Mouse (Mus musculus) heart, adult 11 months (tissue): ENCODE measurements around the gene Cpvl.
A peak's percentile ranks its signal among the peaks of the same experiment; 100 is the strongest.

Source experiments
- DNase-seq: peaks from one replicate; pipeline ENCODE4 v3.0.0; 2022

Cpvl gene

DNA sequence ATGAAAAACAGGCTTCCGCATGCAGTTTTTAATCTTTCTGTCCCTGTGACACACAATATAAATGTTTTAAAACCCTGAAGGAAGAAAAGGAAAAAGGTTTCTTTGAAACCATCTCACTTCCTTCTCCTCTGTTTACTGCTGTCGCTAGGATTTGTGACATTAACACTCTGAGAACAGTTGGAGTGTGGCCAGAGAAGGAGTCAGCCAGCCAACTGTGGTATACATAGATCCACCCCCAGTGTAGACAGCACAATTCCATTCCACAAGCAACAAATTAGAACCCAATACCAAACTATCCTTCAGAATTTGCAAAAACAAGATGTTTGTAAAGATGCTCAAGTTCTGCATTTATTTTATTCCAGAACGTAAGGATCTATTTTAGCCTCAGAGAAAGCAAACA, 6.7 kb downstream of the Cpvl start:
- DNase-seq, result no peak

DNA sequence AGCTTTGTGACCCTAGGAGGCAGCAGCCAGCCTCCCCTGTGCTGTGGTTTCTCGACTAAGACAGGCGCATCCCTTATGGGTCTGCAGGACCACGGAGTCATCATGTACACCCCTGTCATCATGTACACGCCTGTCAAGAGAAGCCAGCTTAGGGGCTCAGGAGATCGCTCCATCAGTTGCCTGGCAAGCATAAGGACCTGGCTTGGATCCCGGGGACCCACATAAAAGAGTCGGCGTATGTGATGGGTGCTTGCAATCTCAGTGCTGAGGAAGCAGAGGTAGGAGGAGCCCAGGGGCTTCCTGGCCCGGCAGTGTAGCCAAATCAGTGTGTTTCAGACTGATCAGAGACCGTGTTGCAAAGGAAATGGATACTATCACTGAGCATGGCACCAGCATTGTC, 9.4 kb downstream of the Cpvl start:
- DNase-seq, result no peak

DNA sequence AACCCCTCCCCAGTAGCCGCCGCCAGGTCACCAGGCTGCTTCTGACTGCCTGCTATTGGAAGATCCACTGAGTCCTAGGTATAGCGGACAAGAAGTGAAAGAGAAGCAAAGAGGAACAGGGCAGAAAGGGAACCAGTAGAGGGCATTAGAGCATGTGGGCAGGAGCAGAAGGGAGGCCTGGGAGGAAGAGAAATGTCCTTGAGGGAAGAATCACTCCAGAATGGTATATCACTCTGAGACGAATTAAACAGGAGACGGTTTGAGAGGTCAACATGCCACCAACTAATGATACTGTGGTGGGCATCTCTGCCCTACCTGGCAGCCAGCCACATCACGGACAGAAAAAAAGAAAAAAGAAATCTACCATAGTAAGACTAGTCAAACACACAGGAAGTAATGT, 9.9 kb downstream of the Cpvl start:
- DNase-seq, result no peak

DNA sequence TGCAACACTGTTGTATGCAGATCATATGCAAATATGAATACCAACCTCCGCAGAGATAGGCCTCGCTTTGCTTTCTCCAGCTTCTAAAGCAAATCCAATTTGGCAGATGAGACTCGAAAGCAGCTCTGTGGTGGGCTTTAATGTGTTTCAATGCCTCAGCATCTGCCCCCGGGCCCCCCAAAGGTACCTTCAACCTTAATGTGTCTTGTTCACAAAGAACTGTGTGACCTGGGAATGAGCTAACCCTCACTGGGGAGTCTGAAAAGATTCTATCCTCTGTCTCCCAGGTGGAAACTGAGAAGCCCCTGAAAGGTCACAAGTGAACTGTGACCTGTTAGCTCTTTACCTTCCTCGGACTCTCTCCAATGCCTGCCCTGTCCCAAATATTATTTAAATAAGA, 11.9 kb downstream of the Cpvl start:
- no peak for DNase-seq

DNA sequence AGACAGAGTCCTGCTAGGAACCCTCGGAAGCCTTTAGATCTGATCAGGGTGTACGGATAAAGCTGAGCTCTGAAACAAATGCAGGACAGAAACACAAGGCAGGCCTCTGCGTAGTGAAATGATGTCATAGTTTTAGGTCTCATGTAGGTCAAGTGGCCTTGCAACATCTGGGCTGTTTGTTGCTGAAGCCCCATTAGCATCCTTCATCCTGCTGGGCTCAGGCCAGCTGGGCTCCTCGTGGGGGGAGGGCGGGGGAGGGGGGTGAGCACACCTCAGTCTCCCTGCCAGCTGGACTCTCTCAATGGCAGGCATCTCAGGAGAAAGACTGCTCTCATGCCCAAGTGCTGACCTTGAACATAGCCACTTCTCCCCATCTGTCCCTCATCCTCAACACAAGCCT, 12.6 kb downstream of the Cpvl start:
- DNase-seq, result no peak

DNA sequence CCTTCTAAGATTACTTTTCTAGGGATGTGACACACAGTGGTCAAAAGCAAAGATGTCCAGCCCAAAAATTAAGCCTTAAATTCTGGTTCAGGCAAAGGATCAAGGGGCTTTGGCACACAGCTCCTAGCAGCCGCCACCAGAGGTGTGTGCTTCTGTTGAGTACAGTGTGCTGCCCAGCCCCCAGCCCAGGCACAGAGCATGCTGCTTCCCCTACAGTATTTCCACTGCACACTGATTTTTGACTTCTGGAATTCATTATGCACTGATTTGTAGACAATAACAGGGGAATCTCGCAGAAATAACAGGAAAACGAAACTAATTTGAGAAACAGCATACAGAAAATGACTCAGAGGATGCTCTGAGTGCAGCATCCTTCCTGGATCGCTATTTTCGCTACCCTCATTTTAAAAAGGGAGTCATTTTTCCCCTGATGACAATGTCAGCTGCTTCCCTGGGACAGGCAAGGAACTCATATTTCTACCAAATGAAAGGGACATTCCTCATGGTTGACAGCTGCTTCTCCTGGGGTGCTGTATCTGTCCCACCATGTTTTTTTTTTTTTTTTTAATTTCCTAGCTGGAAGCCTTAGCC, 14.5 kb downstream of the Cpvl start:
- peak; percentile 91 for DNase-seq

DNA sequence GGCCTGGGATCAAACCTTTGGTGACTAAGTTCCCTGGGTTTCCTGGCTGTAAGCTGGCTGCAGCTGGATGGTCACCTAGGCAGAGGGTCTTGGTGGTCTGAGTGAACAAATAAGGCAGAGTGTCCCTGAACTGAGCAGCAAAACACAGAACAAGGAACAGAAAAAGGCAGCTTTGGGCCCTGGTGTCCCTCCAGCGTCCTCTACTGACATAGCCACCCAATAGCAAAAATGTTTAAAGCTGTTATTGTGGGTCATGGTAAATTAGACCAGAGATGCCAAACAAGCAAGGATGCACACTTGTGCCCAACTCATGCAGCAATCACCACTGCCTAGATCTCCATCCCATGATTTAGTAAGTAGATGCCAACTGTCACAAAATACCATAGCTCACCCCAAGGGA, 16.5 kb downstream of the Cpvl start:
- no peak for DNase-seq

DNA sequence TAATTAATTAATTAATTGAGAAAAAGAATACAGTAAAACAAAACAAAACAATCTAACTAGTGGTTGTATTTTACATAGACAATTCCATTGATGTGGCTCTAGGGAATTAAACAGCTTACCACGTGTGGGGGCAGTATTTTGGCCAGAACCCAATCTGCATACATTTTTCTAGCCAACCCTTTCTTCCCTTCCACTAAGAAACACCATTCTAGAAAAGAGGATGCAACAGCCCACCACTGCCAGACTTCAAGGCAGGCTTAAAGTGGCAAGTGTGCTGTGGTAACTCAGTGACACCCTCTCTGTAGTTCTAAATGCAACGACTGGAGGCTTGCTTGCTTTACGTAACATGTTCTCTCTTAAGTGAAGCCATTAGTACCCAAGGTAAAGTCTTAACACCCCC, 18.6 kb downstream of the Cpvl start:
- peak; percentile 31 for DNase-seq

DNA sequence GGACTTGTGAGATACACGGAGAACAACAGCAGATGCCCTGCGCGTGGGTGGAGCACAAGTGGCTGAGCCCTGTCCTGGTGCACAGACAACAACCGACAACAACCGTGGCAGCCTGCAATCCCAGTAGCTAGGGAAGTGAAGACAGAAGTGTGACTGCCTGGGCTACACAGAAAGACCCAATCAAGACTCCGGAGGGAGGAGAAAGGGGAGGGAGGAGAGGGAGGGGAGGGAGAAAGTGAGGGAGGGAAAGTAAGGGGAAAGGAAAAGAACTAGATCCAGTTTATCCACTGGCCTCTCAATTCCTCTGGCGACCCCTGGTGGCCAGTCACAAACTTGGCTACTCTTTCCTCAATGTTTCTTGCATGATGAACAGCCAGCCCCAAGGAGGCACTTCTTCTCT, 20.1 kb downstream of the Cpvl start:
- peak; percentile 95 for DNase-seq

DNA sequence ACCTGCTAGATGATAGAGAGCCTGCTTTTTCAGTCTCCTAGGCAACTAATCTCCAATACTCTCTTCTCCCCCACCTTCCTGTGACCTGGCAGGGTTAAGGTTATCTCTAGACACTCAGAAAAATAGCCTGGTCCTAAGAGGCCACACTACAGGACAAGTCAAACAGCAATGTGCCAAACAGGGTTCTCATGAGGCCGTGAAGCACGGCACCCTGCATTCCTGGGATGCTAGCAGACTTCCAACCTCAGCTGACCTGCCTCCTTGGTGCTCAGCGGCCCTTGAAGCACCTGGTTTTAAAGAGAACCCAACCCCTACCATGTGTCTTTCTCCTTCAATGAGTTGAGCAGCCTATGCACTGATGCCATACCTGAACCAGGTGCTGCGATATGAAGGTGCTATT, 22.0 kb downstream of the Cpvl start:
- peak; percentile 87 for DNase-seq

DNA sequence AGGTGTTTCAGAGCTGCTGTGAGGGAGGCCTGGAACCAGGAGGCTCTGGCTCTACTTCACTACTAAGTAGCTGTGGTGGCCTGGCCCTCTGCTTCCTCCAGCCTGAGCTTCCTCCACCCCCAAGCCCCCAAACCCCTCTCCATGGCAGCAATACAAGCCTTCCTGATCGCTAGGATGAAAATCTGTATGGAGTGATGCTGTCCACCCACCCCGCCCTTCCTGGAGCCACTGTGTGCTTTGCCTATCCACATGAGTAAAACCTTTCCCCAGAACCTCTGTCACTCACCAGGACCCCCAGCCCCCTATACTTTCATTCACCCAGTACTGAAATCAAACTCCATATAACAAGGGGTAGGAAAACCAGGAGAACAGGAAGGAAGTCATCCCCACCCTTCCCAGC, 22.6 kb downstream of the Cpvl start:
- DNase-seq, result peak; percentile 64

DNA sequence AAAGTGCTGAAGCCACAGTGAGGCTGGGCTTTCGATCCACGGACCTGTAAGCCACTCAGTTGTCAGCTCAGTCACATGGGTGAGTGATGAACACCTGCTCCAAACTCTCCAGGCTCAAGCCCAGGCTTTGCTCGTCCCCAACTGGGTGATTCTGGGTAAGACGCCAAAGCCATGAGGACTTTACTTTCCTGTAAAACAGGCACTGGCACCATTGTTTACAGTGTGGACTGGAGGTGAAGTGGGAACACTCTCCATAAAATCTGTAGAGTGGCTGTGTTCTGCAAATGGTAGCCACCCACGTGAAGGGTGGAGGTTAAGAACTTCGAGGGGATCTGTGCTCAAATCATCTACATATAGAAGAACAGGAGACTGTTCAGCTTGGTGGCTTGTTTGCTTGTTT, 23.2 kb downstream of the Cpvl start:
- peak; percentile 29 for DNase-seq

DNA sequence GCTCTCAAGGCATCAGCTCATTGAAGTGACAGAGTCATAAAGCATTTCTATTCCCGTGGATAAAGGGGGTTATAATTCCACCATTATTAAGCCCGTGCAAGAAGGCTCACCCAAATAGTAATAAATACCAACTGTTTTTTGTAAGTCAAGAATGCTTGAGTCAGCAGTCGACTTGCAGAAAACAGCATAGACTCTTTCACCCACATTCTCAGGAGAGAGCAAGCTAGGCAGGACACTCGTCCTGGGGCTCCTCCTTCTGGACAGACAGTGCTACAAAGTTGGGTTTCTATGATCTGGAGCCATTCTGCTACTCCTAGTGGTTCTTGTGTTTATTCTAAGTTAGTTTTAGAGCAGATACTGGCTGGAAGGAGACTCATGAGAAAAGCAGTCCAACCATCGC, 24.4 kb downstream of the Cpvl start:
- DNase-seq, result peak; percentile 93

DNA sequence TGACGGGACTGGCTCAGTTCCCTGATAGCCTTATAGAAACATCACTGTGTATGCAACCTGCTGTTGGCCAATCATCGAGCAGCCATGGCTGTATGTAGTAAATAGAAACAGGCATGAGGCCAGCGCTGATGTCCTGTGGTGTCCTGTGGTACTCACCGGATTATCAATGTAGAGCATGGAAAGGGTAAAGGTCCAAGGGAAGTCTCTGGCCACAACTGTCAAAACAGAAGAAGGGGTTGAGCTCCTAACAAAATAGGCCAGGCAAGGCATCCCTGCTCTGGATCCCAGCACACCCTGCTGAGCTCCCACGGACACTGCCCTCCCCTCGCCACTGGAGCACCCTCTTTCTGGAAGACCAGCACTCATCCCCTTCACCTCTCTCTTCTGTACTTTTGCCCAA, 25.1 kb downstream of the Cpvl start:
- DNase-seq, result peak; percentile 73

DNA sequence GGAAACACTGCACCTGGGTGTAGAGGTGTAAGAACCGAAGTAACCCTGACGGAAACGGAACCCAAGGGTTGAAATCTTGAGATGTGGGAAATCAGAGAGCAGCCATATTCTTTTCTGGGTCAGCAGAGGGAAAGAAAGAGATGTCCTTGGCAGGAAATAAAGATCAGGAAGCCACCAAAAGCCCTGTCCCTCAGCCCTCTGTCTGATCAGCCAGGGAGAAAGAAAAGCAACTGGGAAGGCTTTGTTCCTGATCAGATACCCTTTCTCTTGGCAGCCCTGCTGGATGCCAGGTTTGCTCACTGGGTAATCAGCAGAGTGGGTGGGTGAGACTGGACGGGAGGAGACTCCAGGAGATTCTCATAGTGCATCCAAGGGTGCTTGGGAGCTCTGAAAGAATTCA, 27.1 kb downstream of the Cpvl start:
- DNase-seq, result no peak

DNA sequence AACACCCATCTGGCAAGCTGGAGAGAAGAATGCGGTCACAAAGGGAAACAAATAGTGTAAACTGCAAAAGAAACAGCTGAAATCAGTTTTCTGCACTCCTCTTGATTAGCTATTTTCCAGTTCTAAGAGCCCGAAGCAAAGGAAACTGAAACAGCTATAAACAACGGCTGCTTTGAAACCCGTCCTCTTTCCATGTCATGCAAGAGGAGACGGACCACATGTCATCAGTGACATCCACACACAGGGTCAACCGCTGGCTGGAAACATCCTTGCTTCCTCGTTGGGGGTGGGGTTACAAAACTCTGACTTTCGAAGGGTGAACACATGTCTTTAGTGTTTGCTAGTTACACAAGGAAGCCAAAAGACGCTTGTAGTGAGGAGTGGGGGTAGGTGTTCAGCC, 27.6 kb downstream of the Cpvl start:
- peak; percentile 95 for DNase-seq

DNA sequence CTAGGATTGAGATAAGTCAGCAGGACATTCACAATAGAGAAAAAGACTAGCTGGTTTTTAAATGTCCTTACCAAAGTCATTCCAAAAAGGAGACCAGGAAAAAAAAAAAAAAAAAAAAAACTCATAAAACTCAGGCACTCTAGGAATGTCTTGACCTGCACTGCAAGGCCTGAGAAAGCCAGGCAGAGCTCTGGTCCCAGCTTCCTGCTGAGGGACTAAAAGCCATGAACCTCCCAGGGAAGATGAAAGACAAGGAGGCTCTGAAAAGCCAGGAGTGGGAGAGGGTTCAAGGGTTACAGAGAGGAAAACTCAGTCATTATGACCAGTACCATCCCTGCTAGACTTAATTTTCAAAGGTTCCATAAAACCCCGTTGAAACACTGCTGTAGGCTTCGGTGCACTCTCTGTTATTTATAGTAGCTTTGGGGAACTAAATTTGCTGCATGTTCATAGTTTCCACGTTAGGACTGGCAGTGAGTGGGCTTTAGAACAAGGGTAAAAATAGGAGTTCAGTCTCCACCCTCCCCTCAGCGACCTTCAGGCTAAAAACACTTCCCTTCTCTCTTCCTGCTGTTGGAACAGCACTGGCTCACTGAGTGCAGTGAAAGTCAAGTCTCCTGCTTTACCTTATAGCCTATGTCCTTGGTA, 30.0 kb downstream of the Cpvl start:
- DNase-seq, result no peak

DNA sequence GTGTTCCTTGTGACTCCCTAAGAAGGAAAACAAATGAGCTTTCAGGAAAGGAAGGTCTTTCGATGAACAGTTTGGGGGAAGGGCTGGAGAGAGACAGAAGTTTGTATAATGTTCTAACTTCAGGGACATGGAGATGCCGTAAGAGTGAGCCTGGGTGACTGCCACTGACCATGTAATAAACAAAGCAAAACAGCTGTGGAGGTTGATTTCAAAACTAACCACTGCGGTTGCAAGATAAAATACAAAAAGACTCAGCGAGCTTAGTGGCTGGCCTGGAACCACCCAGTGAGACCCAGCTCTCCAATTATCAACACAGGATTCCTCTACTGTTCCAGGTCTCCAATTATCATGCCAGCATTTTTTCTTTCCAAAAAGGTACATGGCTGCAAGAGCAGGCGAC, 33.6 kb downstream of the Cpvl start:
- DNase-seq, result no peak

DNA sequence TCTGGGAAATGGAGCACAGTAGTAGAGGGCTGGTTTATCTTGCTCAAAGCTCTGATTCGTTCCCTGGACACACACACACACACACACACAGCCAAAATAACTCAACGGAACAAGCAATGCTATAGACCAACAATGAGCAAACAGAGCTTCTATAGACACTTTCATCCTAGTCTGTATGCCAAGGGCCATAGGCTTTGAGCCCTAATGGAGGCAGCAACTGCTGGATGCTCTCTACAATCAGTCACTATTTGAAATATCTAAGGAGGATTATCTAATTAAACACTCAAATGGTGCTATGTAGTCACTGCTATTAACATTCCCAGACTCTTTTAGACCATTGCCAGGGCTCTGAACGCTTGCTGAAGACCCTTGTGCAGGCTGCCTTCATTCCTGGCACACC, 34.1 kb downstream of the Cpvl start:
- DNase-seq, result no peak

DNA sequence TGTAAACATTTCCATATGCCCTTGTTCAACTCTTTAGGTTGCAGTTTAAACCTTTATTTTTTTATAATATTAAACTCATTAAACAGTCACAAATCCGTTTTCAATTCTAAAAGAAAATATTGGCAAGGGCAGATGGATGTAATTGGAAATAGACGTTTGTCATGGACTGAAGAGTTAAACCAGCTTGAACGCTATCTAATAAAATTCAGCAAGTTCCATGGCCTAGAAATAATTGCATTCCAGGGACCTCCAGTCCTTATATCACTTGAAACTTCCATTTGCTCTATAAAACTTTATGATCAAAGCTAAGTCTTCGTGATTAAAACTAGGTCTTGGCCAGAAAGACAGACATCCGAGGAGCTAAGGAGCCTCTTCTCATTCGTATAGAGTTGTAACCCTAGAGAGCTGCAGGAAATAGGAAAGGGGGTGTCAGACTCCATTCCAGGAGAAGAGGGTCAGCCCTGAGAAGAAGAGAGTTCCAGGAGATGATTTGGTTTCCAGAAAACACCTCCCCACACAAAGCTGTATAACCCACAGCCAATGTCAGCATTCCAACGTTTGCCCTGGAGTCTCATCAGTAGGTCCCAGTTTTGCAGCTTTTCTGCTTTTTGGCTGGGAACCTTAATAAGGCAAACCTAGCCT, 36.2 kb downstream of the Cpvl start:
- no peak for DNase-seq

DNA sequence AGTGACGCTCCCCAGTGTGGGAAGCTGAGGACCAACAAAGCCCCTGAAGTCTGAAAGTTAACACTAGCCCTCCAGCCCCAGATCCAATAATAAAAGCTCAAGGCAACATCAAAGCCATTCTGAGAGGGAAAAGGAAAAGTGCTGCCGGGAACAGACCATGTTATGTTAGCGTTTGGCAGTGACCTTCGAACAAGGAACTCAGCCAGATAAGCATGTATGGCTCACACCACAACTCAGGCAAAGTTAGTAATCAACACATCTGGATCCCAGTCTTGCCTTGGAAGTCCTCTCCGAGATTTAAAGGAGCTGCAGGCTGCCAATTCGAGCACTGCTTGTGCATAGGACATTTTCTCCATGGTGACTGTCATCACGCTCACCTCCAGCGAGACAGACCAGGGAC, 38.7 kb downstream of the Cpvl start:
- DNase-seq, result no peak

DNA sequence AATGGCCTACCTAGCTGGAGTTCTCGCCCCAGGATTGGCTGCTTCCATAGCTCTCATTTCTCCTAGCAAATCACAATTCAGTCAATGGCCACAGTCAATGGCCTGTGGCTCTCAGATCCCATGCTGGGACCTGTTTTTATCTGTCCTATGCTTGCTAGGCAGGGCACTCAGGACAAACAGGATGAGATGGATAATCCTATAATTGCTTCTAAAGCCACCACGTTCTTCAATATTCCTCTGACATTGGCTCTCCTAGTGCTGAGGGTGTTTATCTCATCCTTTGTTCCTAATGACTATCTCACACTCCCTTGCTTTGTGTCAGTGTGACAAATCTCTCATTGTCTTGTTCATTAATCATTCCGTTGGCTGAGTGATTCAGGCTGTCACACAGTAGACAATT, 39.5 kb downstream of the Cpvl start:
- no peak for DNase-seq

DNA sequence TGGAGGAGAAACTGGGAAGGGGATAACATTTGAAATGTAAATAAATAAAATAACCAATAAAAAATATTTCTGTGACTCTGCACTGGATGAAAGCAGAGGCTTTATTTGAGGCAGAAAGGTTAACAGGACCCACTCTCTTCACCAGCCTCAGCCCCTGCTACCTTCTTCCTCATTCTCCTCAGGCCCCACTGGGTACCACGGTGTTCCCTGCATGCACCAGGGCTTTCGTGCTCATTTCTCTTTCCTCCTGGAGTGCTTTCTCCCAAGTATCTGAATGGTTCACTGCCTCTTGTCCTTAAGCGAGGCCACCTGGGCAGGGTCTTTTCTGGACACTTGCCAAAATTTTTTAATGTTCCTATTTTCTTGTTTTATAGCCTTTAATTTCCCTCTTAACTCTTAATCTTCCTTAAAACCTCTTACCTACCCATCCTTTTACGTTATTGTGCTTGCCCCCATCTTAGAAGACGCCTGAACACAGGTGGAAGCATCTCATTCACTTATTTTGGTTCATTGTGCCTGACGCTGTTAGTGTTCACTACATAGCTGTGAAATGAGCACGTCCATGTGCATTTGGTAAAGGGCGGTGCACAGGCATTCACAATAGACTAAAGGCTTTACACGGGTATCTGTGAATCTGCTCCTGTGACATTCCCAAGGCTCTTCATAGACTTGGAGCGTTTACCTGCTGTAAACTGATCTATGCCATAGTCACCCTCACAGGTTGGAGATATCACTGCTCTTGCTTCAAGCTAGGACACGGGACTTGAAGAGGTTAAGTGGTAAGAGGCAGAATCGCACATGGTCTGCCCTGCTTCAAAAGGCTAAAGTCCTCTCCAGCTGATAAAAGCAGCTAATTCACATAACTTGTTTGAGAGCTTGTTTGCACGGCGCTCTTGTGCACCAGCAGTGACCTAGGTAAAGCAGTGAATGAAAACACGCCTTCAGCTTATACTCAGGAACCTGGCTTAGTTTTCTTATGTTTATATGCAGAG, 41.0 kb downstream of the Cpvl start:
- DNase-seq, result no peak

DNA sequence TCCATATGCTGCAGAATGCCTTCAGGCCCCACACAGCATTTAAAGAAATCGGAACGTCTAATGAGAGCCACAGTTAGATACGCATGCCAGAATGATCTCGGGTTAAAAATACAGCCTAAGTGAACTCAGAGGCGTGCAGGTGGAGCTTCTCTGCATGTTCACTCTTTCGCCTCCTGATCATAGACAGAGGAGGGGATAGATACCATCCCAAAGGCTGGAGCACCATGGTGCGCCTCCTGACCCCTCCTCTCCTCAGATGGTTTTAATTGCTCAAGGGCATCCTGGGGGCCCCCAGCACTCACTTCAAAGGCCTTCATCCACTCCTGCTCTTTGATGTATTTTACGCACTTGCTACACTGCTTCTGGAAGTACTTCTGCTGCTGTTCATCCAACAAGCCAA, 46.9 kb downstream of the Cpvl start:
- DNase-seq, result no peak
